Mouse (Mus musculus) left cerebral cortex, postnatal 10 days (tissue): ENCODE measurements around the gene Gabrr1. TPM values are rescaled to one million over a fixed set of nuclear protein-coding genes. Genes with fewer than 3 reads are reported as not detected.
"Not testable (repeated sequence)": the region's sequence is repeated elsewhere in the genome, so short reads cannot be mapped to it uniquely, and the experiment has no call there.

Experiments
- DNase-seq, 2 experiments: peaks; one replicate each; pipeline ENCODE4 v3.0.0; 2021 to 2022; ENCODE audit warnings: low spot score in 2 of 2, mixed read lengths in 1 of 2; ENCODE audit errors: extremely low spot score in 1 of 2
- intact Hi-C: fragments of 180-260 bp; cut with DNase I; formaldehyde crosslinking; loops from one replicate; pipeline ENCODE4 v1.15.1; 2025
- total RNA-seq, 2 experiments: library from RNA; stranded (reverse); gene quantifications; 2 replicates each; pipeline ENCODE4 v1.2.3; 2021

Gene Gabrr1
- total RNA-seq = under 1 TPM; 0.19 to 0.20 TPM

DNA sequence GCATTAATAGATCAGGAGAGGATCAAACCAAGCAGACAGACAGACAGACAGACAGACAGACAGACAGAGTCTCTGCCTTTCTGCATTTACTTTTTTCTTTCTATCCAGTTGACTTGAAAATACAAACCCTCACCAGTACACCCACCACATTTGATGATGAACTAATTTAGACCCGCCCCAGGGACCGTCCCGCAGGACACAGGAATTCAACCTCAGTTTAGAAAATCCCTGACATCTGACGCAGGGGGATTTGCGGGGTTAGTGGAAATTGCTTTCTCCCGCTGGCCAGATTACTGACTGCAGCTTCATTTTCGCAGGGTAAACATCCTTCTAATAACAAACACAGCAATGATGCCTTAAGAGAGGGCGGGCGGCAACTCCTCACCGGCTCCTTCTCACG is at the start of gene Gabrr1:
Gene Gabrr1 (plus strand): TSS at position 301 of the 400 bp plus-strand sequence.
- intact Hi-C loops = no loop called here
- no peak for DNase-seq

DNA sequence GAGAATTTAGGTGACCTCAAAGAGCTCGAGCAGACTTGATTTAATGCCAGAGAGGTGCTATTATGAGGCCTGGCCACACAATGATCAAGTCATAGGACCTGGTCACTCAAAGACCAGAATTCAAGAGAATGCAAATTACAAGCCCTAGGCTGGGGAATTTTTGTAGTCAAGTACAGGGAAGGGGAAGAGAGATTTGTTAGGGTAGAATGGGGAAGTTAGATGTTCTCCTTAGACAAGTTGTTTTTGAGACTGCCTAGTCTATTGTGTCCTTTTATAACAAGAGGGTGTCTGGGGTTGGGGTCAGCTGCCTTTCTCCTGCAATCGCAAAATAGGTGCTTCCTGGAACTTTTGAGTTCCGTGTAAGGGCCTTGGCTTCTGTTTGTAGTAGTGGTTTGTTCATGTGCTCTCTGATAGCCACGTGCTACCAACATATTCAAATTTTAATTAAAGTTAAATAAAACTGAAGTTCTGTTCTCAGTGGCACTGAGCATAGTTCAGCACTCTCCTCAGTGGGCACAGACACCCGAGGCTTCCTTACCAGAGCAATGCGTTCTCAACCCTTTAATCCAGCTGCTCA is 33.1 kb upstream of the Gabrr1 start:
- no peak for DNase-seq

DNA sequence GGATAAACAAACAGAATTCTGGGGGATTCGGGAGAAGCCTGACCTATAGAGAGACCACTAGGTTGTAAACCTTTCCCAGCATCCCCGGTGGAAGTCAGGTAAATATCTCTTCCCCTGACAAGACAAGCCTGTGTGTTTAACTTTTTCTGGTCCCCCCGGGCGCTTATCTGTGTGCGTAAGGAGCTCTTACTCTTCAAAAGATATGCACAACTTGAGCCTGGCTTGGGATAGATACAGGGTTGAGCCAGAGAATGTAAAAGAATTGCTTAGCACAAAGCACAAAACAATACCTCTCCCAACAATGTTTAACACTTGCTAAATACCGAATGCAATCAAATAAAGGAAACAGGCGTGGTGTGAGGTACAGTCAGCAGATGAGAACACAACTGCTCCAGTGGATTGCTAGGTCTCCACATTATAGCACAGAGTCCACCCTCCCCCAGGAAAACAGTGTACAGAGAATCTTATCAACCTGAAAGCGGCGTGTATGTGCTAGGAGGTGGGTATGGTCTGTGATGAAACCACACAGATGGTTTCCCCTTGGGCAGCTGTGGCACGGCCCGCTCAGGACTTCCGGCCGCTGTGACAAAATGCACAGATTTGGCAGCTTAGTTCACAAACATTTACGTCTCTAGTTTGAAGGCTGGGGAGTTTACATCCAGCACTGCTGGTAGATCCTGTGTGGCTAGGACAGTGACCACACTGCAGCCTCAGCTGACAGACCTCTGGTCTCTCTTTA is 22.4 kb upstream of the Gabrr1 start:
- intact Hi-C loops = loop anchor here (10.0 kb wide), 3 partner anchors 55 to 335 kb away; partner anchors contain the start of gene Ankrd6
- DNase-seq = no peak

More for the DNA sequence above, 33.1 kb upstream of the Gabrr1 start:
- intact Hi-C loops = no loop called here

DNA sequence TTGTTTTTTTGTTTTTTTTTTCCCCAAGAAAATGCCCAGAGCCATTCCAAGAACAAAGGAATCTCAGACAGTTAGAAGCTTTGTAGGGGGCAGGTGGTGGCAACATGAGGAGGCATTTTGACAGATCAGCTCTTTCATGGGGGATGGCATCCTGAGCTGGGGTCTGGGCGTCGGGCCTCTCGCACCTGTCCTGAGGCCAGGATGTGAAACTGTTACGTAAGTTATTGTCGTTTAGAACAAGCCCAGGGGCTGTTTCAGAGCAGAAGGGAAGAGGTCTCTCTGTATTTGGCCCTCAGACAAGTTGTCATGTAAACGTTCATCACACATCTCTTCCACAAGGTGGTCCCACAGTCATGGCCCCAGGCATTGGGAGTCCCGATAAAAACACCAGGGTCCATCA is 21.5 kb upstream of the Gabrr1 start:
- no peak for DNase-seq
- intact Hi-C loops = loop anchor here (10.0 kb wide), 3 partner anchors 56 to 336 kb away; partner anchors contain the start of gene Ankrd6

DNA sequence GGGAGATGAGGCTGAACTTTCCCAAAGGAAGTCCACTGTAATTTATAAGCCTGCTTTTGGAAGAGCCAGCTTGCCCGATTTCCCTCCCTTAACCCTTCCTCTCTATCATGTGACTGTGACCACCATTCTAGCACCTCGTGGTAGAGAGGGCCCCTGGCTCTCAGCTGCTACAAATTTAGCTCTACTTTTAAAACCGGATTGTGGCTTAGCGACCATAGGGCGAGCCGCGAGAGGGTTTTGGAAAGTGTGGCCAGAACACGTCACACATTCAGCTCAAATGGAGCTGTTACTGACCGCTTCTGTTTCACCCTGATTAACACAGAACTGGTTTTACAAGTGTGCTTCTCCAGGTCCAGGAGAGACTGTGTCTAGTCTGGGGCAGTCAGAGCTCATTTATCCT is 21.0 kb upstream of the Gabrr1 start:
- no peak for DNase-seq
- intact Hi-C loops = loop anchor here (10.0 kb wide), 3 partner anchors 57 to 337 kb away; partner anchors contain the start of gene Ankrd6

DNA sequence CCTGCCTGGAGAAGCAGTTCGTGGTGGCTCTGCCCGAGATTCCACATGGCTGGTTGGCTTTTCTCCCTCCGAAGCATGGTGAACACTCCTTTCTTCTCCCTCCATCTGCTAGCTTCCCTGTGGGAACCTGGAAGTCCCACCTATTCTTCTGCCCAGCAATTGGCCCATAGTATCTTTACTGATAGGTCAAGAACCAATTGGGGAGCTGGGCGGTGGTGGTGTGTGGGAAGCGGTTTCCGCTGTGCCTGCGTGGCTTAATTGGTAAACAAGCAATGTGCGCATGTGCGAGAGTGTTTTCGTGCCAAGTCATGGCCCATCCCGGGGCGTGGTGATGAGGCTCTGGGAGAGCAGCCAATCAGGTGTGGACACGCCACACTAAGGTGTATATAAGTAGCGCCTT is 19.5 kb upstream of the Gabrr1 start:
- not testable (repeated sequence) for DNase-seq
- intact Hi-C loops = loop anchor here (10.0 kb wide), 3 partner anchors 58 to 338 kb away; partner anchors contain the start of gene Ankrd6

DNA sequence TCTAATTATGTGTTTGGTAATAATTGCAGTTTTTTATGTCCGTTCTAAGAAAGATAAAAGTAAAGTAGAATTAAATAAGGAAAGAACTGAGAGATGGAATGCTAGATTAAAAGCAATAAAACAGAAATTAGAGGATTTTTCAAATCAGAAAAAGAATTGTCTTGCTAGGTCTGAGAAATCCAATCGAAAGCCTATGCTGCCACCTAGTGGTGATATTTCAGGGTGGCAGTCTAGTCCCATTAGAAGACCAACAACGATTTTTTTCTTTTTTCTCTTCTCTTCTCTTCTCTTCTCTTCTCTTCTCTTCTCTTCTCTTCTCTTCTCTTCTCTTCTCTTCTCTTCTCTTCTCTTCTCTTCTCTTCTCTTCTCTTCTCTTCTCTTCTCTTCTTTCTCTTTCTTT is 13.2 kb upstream of the Gabrr1 start:
- intact Hi-C loops = loop anchor here (10.0 kb wide), 3 partner anchors 64 to 344 kb away; partner anchors contain the start of gene Ankrd6
- peak; percentile 78 to 80 for DNase-seq

DNA sequence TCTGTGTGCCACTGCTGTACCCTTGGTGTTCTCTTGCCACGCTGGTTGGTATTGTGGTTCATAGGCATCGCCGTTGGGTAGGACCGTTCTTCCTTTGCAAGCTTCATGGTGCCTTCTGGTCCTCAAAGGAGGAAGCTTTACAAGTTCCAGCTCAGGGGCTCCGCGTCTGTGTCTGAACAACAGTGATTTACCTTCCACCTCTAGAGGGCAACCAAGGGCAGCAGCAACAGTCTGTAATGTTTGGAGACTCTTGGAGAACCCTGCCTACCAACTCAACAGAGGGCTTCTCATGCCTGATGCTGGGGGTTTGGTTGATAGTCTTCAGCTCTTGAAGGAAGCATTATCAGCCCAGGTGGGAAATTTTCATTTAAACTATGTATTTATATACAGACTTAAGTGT is 7.8 kb upstream of the Gabrr1 start:
- intact Hi-C loops = no loop called here
- peak; percentile 46 to 48 for DNase-seq

DNA sequence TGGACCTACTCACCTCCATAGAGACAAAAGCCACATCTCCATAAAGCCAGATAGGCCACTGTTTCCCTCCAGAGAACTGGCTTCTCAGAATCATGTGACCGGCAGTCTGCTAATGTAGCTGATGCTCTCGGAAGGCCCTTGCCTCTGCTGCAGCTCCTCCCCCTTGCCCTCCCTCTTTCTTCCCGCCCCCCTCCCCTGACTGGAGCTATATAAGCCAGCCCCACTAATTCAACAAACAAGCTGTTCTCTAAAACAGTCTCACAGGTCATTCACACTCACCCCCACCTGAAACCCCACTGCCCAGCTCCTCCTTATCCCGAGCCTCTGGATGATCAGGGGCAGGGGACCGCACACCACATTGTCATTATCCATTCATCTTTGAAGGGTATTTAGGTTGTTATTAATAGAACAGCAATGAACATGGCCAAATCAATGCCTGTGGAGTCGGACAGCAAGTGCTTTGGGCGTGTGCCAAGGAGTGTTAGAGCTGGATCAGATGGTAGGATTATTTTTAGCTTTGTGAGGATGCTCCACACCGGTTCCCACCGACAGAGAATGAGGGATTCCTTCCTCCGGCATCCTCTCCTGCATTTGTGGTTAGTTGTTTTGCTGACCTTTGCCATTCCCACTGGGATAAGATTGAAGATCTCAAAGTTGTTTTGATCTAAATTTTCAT is 6.8 kb upstream of the Gabrr1 start:
- intact Hi-C loops = no loop called here
- peak; percentile 19 to 62 for DNase-seq

DNA sequence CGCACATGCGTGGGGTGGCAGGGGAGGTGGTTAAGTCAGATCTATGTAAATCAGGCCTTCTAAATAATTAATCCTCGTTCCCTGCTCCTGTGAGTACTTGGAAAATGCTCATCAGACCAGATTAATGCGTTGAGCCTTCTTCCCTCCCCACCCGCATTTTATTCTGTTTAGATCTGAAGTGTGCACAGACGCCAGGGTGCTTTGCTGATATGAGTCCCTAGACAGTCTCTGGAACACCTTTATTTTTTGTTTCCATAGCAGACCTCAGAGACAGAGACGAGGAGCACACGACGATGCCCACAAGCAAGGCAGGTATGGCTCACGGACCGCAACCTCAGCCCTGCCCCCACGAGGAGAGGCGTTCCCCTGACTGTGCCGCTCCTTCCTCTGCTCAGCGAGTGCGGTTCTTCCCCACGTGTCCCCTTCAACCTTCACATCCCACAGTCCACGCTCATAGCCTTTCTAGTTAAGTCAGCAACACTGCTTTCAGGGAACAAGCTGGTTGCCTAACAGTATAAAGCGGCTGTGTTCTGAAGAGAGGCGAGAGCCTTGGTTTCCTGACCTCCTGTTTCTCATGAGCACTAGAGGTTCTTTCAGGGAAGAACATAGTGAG is 14.5 kb downstream of the Gabrr1 start:
- intact Hi-C loops = no loop called here
- no peak for DNase-seq

DNA sequence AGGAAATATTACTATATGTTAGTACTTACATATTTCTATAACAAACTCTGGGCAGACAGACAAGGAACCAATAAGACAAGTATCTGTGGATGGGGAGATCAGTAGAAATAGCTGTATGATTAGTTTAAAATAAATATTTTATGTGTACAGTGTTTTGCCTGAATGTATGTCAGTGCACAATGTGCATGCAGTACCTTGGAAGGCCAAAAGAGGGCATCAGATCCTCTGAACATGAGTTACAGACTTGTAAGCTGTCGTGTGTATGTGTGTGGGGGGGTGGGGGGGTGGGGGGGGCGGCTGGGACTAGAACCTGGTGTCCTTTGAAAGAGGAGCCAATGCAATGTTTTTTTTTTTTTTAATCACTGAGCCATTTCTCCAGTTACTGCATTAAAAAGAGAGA is 15.5 kb downstream of the Gabrr1 start:
- no peak for DNase-seq
- intact Hi-C loops = no loop called here

DNA sequence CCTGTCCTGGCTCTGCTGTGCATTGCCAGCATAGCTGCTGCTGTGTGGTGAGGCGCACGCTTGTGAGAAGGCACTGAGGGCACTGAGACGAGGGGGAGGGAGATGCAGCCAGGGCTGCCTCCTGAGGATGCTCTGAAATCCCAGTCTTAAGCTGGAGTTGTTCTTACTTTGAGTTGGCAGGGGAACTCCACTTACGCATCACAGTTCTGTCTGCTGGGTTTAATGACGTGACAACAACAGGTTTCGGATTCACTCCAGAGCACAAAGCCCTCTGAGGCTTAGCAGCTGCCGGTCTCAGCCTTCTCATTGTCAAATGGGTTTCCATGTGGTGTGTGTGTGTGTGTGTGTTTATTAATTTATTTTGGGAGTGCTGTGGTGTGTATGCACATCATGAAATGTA is 16.8 kb downstream of the Gabrr1 start:
- intact Hi-C loops = no loop called here

DNA sequence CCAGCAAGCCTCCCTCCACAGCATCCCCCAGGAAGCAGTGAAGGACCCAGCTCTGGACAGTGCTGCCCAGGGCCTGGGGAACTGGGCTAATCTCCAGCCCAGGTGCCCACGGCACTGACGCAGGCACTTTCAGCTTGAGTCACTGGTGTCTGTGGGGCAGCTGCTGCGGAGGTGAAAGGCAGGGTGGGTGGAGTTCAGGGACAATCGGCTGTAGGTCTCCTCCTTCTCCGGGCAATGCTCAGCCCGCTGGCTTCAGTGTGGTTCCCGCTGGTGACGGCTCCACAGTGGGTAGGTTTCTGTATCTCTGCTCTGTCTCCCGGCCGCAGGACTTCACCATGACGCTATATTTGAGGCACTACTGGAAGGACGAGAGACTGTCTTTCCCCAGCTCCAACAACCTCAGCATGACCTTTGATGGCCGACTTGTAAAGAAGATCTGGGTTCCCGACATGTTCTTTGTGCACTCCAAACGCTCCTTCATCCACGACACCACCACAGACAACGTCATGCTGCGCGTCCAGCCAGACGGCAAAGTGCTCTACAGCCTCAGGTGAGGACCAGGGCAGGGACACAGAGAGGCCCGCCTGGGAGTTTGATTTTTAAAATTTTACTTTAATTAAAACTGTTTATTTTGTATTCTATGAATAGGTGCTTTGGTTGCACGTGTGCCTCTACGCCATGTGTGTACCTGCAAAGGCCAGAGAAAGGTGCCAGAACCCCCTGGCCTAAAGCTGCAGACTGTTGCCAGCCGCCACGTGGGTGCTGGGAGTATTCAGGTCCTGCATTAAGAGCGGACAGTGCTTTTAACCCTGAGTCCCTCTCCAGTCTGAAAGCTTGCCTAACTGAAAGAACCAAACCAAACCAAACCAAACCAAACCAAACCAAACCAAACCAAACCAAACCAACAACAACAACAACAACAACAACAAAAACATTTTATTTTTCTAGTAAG is 20.0 kb downstream of the Gabrr1 start:
- intact Hi-C loops = no loop called here
- no peak for DNase-seq

More for the DNA sequence above, 16.8 kb downstream of the Gabrr1 start:
- no peak for DNase-seq

DNA sequence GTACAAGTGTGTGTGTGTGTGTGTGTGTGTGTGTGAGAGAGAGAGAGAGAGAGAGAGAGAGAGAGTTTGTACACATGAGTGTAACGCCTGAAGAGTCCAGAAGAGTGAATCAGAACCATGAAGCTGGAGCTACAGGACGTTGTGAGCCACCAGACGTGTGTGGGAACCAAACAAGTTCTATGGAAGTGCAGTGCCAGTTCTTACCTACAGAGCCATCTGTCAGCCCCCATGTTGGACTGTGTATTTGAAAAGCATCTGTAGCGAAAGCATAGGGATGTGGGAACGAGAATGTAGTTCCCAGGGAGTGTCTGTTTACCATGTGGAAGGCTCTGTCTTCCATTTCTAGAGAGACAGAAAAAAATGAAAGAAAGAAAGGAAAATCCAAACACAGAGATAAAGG is 51.2 kb downstream of the Gabrr1 start:
- no peak for DNase-seq
- intact Hi-C loops = no loop called here

DNA sequence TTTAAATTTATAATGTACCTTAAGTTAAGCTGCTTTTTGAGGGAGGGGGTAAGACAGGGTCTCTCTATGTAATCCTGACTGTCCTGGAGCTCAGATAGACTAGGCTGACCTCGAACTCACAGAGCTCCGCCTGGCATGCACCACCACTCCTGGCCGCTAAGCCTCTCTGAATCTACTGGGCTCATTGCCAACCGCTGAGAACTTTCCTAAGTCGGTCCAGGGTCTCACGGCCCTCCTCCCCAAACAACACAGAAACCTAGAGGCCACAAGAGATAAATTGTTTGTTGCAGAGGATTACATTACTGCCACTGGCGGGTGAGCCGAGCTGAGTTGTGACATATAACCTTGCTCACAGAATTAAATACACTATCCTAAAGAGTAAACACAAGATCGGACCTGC is 55.8 kb downstream of the Gabrr1 start:
- DNase-seq = peak in 1 of 2 experiments; percentile 67
- intact Hi-C loops = no loop called here

DNA sequence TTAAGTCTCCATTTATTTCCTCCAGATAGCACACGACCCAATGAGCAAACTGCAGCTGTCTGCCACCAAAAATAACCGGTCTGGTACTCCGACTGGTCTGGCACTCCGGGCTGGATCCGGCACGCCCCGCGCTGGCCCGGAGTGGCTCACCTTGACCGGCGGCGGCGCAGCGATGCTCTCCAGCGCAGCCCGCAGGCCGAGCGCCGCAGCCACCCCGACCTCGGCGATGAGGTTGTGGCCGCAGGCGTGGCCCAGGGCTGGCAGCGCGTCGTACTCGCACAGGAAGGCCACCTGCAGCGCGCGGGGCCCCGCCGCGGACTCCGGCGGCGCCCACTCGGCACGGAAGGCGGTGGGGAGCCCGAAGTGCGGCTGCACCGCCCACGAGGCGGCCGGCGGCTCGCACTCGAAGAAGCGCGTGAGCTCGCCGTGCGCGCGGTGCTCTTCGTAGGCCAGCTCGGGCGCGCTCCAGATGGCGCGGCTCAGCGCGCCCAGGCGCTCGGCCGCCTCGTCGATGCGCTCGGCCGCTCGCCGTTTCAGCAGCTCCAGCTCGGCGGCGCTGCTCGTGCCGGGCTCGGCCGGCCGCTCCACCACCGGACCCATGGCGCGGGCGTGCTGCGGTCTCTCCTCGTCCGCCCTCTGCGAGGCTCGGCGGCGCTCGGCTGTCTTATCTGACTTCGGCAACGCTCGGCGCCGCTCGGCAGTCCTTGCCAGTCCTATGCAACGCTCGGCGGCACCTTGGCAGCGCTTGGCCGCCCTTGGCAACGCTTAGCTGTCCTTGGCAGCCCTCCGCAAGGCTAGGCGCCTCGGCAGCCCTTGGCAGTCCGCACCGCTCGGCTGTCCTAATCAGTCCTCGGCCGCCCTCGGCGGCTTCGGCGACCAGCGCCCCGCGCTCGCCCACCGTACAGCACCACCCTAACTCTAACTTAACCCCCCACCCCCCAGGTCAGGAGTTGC is 56.7 kb downstream of the Gabrr1 start:
- intact Hi-C loops = no loop called here
- peak; percentile 84 to 91 for DNase-seq

DNA sequence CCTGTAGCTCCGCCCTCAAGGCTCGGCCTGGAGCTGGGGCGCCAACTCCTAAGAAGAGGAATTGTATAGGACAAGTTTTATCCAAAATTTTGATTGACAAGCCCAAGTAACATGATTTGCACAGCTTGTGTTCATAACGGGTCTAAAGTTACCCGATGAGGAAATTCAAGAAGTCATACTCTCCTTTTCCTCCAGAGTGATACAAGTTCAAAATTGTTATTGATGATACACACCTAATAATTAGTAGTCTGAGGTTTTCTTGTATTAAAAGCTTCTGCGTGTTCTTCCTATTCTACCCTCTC is 57.4 kb downstream of the Gabrr1 start, which contains the start of gene Pm20d2:
Gene Pm20d2 (minus strand): TSS at position 3 of the 302 bp plus-strand sequence.
- no peak for DNase-seq
- intact Hi-C loops = no loop called here
